Mouse (Mus musculus): Measurements from ENCODE around the gene Fam57b.
A peak's percentile ranks its signal among the peaks of the same experiment; 100 is the strongest.

- TF ChIP-seq EP300 (IDR thresholded peaks at IDR 0.05; ENCODE audit: low read depth) (peak; percentile 42; the same call in 1 of the 2 replicates), CTCF (IDR thresholded peaks at IDR 0.05; ENCODE audit: low read depth) (no peak)
Measured at GRCm38 (mm10) chr7:126798127-126799049, 920 bp downstream of the Fam57b start.

Data from heart, postnatal 0 days (tissue).